Mouse (Mus musculus) megakaryocyte, embryonic 14.5 days (primary cell): ENCODE data around the gene S1pr5.

Source experiments
- FLI1 ChIP-seq: IDR thresholded peaks from 2 replicates; pipeline ENCODE4 v1.6.1; 2012; ENCODE audit warnings: low read length, inconsistent platforms, mixed read lengths
- GATA1 ChIP-seq: IDR thresholded peaks from 3 replicates; pipeline ENCODE4 v1.6.1; 2012; ENCODE audit warnings: mixed read lengths, low read length, inconsistent platforms, borderline replicate concordance

- no peak for TF ChIP-seq GATA1
- TF ChIP-seq FLI1 = no peak
These were observed 39.6 kb downstream of the S1pr5 start for GRCm38 (mm10) chr9:21208626-21209025.
